Mouse (Mus musculus): Measurements from ENCODE around the gene Gpx4. TPM values are rescaled to one million over a fixed set of nuclear protein-coding genes. Genes with fewer than 3 reads are reported as not detected.

Gene Gpx4
- polyA plus RNA-seq, 1 experiment from 2014 or later: 670 TPM

DNA sequence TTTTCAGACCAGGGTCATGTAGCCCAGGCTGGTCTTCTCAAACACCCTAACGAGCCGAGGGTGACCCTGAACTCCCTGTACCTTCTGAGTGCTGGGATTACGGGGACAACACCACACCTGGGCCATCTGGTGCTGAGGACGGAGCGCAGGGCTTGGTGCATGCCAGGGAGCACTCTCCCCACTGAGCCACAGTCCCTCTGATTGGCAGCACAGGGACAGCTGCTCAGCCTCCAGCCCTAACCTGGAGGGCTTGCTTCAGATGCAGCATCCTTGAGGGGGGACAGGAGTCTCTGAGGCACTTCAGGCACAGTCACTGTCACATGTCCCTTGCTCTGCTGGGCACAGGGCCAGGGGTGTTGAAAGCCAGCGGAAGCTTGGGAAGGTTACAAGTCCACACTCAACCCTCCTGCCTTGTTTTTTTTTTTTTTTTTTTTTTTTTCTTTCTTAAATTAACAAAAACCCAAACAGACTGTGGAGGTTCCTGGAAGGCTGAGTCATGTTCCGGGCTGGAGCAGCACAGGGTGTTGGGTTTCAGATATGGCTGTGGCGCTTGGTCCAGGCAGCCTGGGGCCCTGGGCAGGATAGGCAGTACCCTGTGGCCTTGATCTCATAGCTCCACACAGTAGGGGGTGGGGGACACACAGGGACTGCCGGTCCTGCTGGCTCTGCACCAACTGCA, 24.0 kb downstream of the Gpx4 start:
- H3K27ac ChIP-seq: peak overlapping the region; percentile 60
- peaks cover 27% of the 10 kb centered on the region for H3K4me1 ChIP-seq
- peaks cover 16% of the 10 kb centered on the region for H3K36me3 ChIP-seq (replicated peaks)
- H3K4me3 ChIP-seq: no peak overlapping the region; the same call in 1 of the 2 replicates
- WGBS: 81% methylated on average over 9 of the region's 9 CpGs
- no peak for DNase-seq (ENCODE audit: extremely low spot score, low spot score)
- 0 out of 2 replicates have a peak, but pooled peaks cover 8% of the 10 kb centered on the region for H3K27me3 ChIP-seq (ENCODE audit: poor library complexity, severe bottlenecking)
- no peaks in the 10 kb centered on the region for H3K9me3 ChIP-seq

- peak overlapping the region; percentile 60 for H3K27ac ChIP-seq
- peaks cover 12% of the 10 kb centered on the region for H3K36me3 ChIP-seq (replicated peaks)
- 85% methylated on average over 3 of the region's 3 CpGs for WGBS
- DNase-seq (ENCODE audit: extremely low spot score, low spot score): no peak
- peaks cover 29% of the 10 kb centered on the region for H3K4me1 ChIP-seq
- H3K27me3 ChIP-seq (ENCODE audit: poor library complexity, severe bottlenecking): 0 out of 2 replicates have a peak, but pooled peaks cover 8% of the 10 kb centered on the region
- H3K4me3 ChIP-seq: no peak overlapping the region; the same call in 1 of the 2 replicates
- H3K9me3 ChIP-seq: no peaks in the 10 kb centered on the region
Observed at GRCm38 (mm10) chr10:80071516-80071900, 24.5 kb downstream of the Gpx4 start.

- 86% methylated on average over 20 of the region's 20 CpGs for WGBS
Observed at GRCm38 (mm10) chr10:80072623-80073489, 25.9 kb downstream of the Gpx4 start.

DNA sequence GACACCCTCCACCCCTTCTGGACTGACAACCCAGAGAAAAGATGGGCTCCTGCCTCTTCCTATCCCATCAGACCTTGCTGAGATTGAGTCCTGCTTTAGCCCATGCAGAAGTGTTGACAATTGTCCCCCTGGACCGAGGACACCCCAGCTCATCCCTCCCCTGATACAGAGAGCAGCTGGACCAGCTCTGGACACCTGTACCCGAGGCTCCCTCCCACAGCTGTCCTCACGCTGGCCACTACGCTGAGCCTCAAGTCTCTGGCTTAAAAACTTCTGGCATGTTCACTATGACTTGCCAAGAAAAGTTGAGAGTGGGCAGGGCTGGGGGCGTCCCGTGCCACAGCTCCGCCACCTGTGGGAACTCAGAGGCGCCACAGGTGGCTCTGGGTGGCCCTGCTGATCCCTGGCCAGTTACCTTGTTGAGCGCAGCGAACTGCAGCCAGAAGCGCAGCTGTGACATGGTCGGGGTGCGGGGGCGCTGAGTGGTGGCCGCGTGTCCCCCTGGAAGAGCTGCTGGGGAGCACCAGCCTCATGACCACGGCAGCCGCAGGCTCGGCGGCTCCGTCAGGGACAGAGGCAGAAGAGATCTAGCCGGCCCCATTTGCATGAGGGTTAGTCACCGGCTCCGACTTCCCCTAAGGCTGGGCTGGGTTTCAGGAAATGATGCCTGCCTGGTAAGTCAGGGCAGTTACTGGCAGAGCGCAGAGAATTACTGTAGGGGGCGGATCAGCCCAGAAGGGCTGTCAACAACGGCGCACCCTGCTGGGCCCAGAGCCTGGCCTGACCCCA, 28.0 kb downstream of the Gpx4 start:
- Histone ChIP-seq H3K36me3 (replicated peaks) (peaks cover 27% of the 10 kb centered on the region), H3K27me3 (ENCODE audit: poor library complexity, severe bottlenecking) (0 out of 2 replicates have a peak, but pooled peaks cover 8% of the 10 kb centered on the region), H3K9me3 (no peaks in the 10 kb centered on the region), H3K4me1 (peaks cover 29% of the 10 kb centered on the region), H3K27ac (peak overlapping the region; percentile 51; the same call in 1 of the 2 replicates), H3K4me3 (peak overlapping the region; percentile 27)
- no peak for DNase-seq (ENCODE audit: extremely low spot score, low spot score)
- WGBS: 19% methylated on average over 28 of the region's 28 CpGs

More at GRCm38 (mm10) chr10:80072623-80073489, 25.9 kb downstream of the Gpx4 start:
- H3K36me3 ChIP-seq (replicated peaks): peaks cover 16% of the 10 kb centered on the region; the same call in 1 of the 2 replicates
- H3K27ac ChIP-seq: peak overlapping the region; percentile 35
- no peak for DNase-seq (ENCODE audit: extremely low spot score, low spot score)
- H3K4me1 ChIP-seq: peaks cover 29% of the 10 kb centered on the region
- no peak overlapping the region for H3K4me3 ChIP-seq
- no peaks in the 10 kb centered on the region for H3K9me3 ChIP-seq
- 0 out of 2 replicates have a peak, but pooled peaks cover 8% of the 10 kb centered on the region for H3K27me3 ChIP-seq (ENCODE audit: poor library complexity, severe bottlenecking)

DNA sequence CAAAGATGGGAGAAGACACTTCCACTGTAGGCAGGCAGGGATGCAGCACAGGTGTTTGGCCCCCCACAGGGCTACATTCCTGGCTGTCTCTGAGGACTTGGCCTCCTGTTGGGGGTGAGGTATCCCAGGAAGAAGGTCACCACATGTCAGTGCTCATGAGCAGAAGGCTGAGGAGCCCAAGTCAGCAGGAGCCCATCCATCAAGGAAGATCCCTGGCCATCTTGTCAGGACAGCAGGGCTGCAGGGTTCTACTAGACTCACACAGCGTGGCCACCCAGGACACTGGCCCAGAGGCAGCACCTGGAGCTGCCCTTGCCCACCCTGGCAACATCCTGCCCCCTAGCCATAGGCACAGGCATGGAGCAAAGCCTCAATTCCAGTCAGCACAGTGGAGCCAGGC, 29.0 kb downstream of the Gpx4 start:
- Histone ChIP-seq H3K4me1 (peaks cover 31% of the 10 kb centered on the region), H3K27me3 (ENCODE audit: poor library complexity, severe bottlenecking) (0 out of 2 replicates have a peak, but pooled peaks cover 8% of the 10 kb centered on the region), H3K9me3 (no peaks in the 10 kb centered on the region), H3K27ac (no peak overlapping the region), H3K4me3 (no peak overlapping the region; the same call in 1 of the 2 replicates), H3K36me3 (replicated peaks) (peaks cover 36% of the 10 kb centered on the region)
- DNase-seq (ENCODE audit: extremely low spot score, low spot score): no peak
- 45% methylated on average over 1 of the region's 1 CpGs for WGBS

- Histone ChIP-seq H3K27ac (no peak overlapping the region), H3K36me3 (replicated peaks) (peaks cover 40% of the 10 kb centered on the region), H3K4me3 (no peak overlapping the region), H3K4me1 (peaks cover 28% of the 10 kb centered on the region), H3K9me3 (no peaks in the 10 kb centered on the region), H3K27me3 (ENCODE audit: poor library complexity, severe bottlenecking) (0 out of 2 replicates have a peak, but pooled peaks cover 8% of the 10 kb centered on the region)
- WGBS: 94% methylated on average over 4 of the region's 4 CpGs
- DNase-seq (ENCODE audit: extremely low spot score, low spot score): no peak
Observed at GRCm38 (mm10) chr10:80076386-80076785, 29.4 kb downstream of the Gpx4 start.

GRCm38 (mm10) chr10:80077312-80077711, 30.3 kb downstream of the Gpx4 start:
- Histone ChIP-seq H3K36me3 (replicated peaks) (peaks cover 46% of the 10 kb centered on the region), H3K9me3 (no peaks in the 10 kb centered on the region), H3K27ac (no peak overlapping the region), H3K4me1 (peaks cover 23% of the 10 kb centered on the region), H3K27me3 (ENCODE audit: poor library complexity, severe bottlenecking) (0 out of 2 replicates have a peak, but pooled peaks cover 8% of the 10 kb centered on the region), H3K4me3 (no peak overlapping the region)
- no peak for DNase-seq (ENCODE audit: extremely low spot score, low spot score)
- WGBS: 89% methylated on average over 5 of the region's 5 CpGs

DNA sequence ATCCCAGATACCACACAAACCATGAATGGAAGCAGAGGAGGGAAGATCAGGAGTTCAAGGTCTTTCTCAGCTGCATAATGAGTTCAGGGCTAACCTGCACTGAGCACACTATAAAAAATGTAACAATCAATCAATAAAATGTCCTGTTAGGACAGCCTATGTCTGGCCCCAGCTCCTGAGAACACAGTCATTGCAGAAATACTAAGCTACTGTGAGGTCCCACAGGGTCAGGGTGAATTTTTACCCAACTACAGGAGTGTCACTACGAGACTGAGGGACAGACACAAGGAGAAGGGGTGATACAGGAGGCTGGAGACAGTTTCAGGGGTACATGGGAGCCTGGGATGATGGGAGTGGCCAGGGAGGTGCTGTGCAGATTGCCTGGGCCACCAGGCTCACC, 31.4 kb downstream of the Gpx4 start:
- H3K9me3 ChIP-seq: no peaks in the 10 kb centered on the region
- WGBS: 87% methylated on average over 1 of the region's 1 CpGs
- H3K36me3 ChIP-seq (replicated peaks): peaks cover 56% of the 10 kb centered on the region
- no peak overlapping the region for H3K27ac ChIP-seq
- no peak overlapping the region for H3K4me3 ChIP-seq
- H3K4me1 ChIP-seq: peaks cover 23% of the 10 kb centered on the region
- DNase-seq (ENCODE audit: extremely low spot score, low spot score): no peak
- H3K27me3 ChIP-seq (ENCODE audit: poor library complexity, severe bottlenecking): 0 out of 2 replicates have a peak, but pooled peaks cover 8% of the 10 kb centered on the region

DNA sequence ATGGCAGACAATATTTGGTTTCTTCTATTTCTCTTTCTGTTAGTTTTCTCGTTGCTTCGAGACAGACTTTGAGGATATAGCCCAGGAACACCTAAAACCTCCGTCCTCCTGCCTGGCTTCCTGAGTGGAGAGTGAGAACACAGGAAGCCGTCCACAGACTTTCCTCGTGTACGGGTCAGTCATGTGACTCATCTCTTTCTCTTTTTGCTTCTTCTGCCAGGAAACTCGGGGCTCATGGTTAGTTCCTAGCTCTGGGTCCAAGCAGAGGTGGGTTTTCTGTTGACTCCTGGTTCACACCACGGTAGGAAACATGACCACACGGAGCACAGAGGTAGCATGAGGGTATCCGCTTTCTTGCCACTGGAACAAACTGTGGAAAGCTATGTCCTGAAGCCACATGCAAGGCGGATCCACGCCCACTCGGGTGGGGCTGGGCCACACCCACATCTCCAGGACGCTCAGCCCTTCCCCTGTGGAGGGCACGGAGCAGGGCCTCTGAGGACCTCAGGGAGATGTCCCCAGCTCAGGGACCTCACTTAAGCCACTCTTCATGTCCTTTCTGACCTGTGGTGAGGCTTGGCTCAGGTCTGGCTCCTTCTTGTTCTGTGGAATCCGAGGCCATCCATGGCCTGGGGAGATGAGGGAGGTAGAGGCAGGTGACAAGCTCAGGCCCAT, 33.6 kb downstream of the Gpx4 start:
- Histone ChIP-seq H3K27me3 (ENCODE audit: poor library complexity, severe bottlenecking) (no peaks in the 10 kb centered on the region), H3K27ac (no peak overlapping the region), H3K36me3 (replicated peaks) (peaks cover 78% of the 10 kb centered on the region), H3K9me3 (no peaks in the 10 kb centered on the region), H3K4me1 (peaks cover 13% of the 10 kb centered on the region), H3K4me3 (no peak overlapping the region)
- 87% methylated on average over 16 of the region's 16 CpGs for WGBS
- DNase-seq (ENCODE audit: extremely low spot score, low spot score): no peak

DNA sequence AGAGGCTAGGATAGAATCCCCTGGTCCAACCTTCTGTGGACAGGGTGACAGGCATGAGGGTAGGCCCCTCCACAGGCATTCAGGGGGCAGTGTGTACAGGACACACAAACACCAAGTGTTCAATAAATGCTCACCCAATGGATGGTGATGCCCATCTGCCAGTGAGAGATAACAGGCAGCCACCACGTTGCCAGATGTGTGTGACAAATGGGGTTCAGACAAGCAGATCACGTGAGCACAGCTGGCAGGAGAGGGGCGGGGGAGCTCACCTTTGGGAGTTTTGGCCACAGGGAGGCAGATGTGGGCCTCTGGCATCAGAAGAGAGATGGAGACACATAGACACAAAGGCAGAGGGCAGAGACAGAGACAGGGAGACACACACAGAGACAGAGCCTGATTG, 34.1 kb downstream of the Gpx4 start:
- peaks cover 78% of the 10 kb centered on the region for H3K36me3 ChIP-seq (replicated peaks)
- no peak for DNase-seq (ENCODE audit: extremely low spot score, low spot score)
- peaks cover 7% of the 10 kb centered on the region for H3K4me1 ChIP-seq
- 85% methylated on average over 3 of the region's 3 CpGs for WGBS
- no peaks in the 10 kb centered on the region for H3K27me3 ChIP-seq (ENCODE audit: poor library complexity, severe bottlenecking)
- H3K27ac ChIP-seq: no peak overlapping the region
- H3K4me3 ChIP-seq: no peak overlapping the region
- no peaks in the 10 kb centered on the region for H3K9me3 ChIP-seq

DNA sequence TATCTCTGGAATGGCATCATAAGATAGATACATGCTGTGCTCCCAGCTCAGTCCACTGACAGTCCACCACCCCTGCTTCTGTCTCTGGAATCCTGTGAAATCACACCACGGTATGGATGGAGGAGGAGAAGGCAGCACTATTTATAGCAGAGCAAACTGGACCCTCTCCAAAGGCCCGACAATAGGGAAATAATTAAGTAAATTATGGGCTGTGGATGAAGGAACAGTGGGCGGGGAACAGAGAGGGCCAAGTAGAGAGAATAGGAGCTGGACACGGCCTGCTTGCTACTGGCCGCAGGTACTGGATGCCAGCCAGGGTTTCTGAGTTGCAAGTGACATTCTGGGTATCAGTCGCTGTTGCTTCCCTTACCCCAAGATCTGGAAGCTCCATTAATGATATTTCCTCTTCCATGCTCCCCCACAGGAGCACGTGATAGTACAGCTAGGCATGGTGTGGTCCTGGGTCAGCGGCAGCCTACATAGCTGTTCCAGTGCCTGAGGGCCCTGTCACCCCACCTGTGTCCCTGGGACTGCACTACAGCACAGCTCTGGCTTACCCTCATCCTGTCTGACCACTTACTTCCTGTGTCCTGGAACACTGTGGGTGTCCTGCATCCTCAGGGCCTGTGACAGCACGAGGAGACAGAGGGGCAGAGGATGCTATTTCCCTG, 38.0 kb downstream of the Gpx4 start:
- Histone ChIP-seq H3K27ac (no peak overlapping the region), H3K4me3 (no peak overlapping the region), H3K4me1 (peaks cover 10% of the 10 kb centered on the region; the same call in 1 of the 2 replicates), H3K27me3 (ENCODE audit: poor library complexity, severe bottlenecking) (no peaks in the 10 kb centered on the region), H3K9me3 (no peaks in the 10 kb centered on the region), H3K36me3 (replicated peaks) (peaks cover 59% of the 10 kb centered on the region)
- 85% methylated on average over 9 of the region's 9 CpGs for WGBS
- DNase-seq (ENCODE audit: extremely low spot score, low spot score): no peak
